Mouse (Mus musculus): ENCODE data around the gene Ccrl2.

Gene Ccrl2

GRCm38 (mm10) chr9:111058943-111059556 is 1.7 kb upstream of the Ccrl2 start:
- DNase-seq (ENCODE audit: low read depth), result no peak

GRCm38 (mm10) chr9:111057544-111058370 is 438 bp upstream of the Ccrl2 start:
- no peak for DNase-seq (ENCODE audit: low read depth)

- no peak for DNase-seq (ENCODE audit: low read depth)
Measured at GRCm38 (mm10) chr9:111056519-111056797, 861 bp downstream of the Ccrl2 start.

- no peak for DNase-seq (ENCODE audit: low read depth)
Measured at GRCm38 (mm10) chr9:111055800-111056518, 1.4 kb downstream of the Ccrl2 start.

- no peak for DNase-seq (ENCODE audit: low read depth)
Measured at GRCm38 (mm10) chr9:111054923-111055322, 2.4 kb downstream of the Ccrl2 start.

GRCm38 (mm10) chr9:111048452-111048851 is 8.9 kb downstream of the Ccrl2 start:
- DNase-seq (ENCODE audit: low read depth), result no peak

- no peak for DNase-seq (ENCODE audit: low read depth)
Measured at GRCm38 (mm10) chr9:111047266-111047665, 10.1 kb downstream of the Ccrl2 start.

- DNase-seq (ENCODE audit: low read depth), result no peak
Measured at GRCm38 (mm10) chr9:111046222-111046621, 11.1 kb downstream of the Ccrl2 start.

GRCm38 (mm10) chr9:111042266-111042665 is 15.1 kb downstream of the Ccrl2 start:
- DNase-seq (ENCODE audit: low read depth), result no peak

GRCm38 (mm10) chr9:111039966-111040365 is 17.4 kb downstream of the Ccrl2 start:
- no peak for DNase-seq (ENCODE audit: low read depth)

- no peak for DNase-seq (ENCODE audit: low read depth)
Measured at GRCm38 (mm10) chr9:111033717-111034116, 23.6 kb downstream of the Ccrl2 start.

- no peak for DNase-seq (ENCODE audit: low read depth)
Measured at GRCm38 (mm10) chr9:111026791-111027190, 30.5 kb downstream of the Ccrl2 start.

- no peak for DNase-seq (ENCODE audit: low read depth)
Measured at GRCm38 (mm10) chr9:111019022-111019421, 38.3 kb downstream of the Ccrl2 start, which contains the start of gene Ltf. Gene Ltf (plus strand): TSS chr9:111019271.

- DNase-seq (ENCODE audit: low read depth), result no peak
Measured at GRCm38 (mm10) chr9:111015658-111016057, 41.7 kb downstream of the Ccrl2 start.

- no peak for DNase-seq (ENCODE audit: low read depth)
Measured at GRCm38 (mm10) chr9:111012041-111012440, 45.3 kb downstream of the Ccrl2 start.

- DNase-seq (ENCODE audit: low read depth), result no peak
Measured at GRCm38 (mm10) chr9:111011550-111011949, 45.8 kb downstream of the Ccrl2 start.

- no peak for DNase-seq (ENCODE audit: low read depth)
Measured at GRCm38 (mm10) chr9:111009763-111010162, 47.6 kb downstream of the Ccrl2 start.

GRCm38 (mm10) chr9:111006544-111006943 is 50.8 kb downstream of the Ccrl2 start:
- no peak for DNase-seq (ENCODE audit: low read depth)
